ENCODE assay signal across 22 mouse cellular contexts in the genomic region with DNA sequence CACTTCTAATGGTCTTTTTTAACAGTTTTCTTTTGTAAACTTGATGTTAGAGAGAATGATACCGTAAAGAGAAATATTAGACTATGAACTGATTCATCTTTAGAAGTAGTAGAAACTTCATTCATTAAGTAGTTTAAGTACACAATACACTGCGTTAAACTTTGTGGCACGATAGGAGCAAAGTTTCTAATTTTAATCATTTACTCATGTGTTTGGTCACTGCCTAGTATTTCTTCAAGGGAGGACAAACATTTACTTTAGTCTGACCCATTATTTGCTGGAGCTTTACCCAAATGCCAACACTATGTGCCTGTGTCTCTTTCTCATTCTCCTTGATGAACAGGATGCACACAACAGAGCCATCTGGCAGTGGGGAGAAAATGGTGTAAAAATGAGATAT.
DNase-seq lines count a peak whose midpoint lies in the region; ATAC-seq and TF ChIP-seq lines count a peak whose summit lies in the region.
"Had no signal": no experiment of that assay in that cellular context is flagged by ENCODE, and none has a peak within 500 bp of the region (broad histone marks: within the 10 kb centered on the region; RNA-seq: fewer than 3 reads in every experiment).

No protein-coding gene starts in this region.

- no peaks in the 10 kb centered on the region for H3K27me3 ChIP-seq in liver, adult 2 months (ENCODE audit: control insufficient read depth, insufficient read depth, low read length)
- no peaks in the 10 kb centered on the region for H3K27me3 ChIP-seq in liver, embryonic 11.5 days (replicated peaks; ENCODE audit: control insufficient read depth, insufficient read depth, low read length)
- no peaks in the 10 kb centered on the region for H3K27me3 ChIP-seq in liver, embryonic 15.5 days
- H3K27me3 ChIP-seq in liver, embryonic 16.5 days (ENCODE audit: control insufficient read depth, insufficient read depth, low read depth, low read length), result no peaks in the 10 kb centered on the region
- no peaks in the 10 kb centered on the region for H3K27me3 ChIP-seq in liver, embryonic 12.5 days (replicated peaks)
- H3K27me3 ChIP-seq in liver, postnatal 0 days (ENCODE audit: insufficient read depth, low read length), result no peaks in the 10 kb centered on the region
- H3K27me3 ChIP-seq: CH12.LX had no signal

- no peak for TF ChIP-seq POLR2A in liver, adult 2 months (IDR thresholded peaks at IDR 0.05; ENCODE audit: extremely low read depth, insufficient read depth, low read length)

- no peak overlapping the region for H3K4me2 ChIP-seq in liver, embryonic 11.5 days
- H3K4me2 ChIP-seq in liver, embryonic 15.5 days, result no peak overlapping the region
- no peak overlapping the region for H3K4me2 ChIP-seq in liver, embryonic 16.5 days (ENCODE audit: low read depth, low read length)
- H3K4me2 ChIP-seq in liver, embryonic 12.5 days, result no peak overlapping the region
- H3K4me2 ChIP-seq in liver, postnatal 0 days (ENCODE audit: low read depth, low read length), result no peak overlapping the region

- ATAC-seq in liver, embryonic 11.5 days (replicated peaks; ENCODE audit: low FRiP score), result no peak
- ATAC-seq in liver, embryonic 15.5 days (ENCODE audit: insufficient read depth), result peak; percentile 49
- ATAC-seq in liver, embryonic 16.5 days (ENCODE audit: low read depth), result peak; percentile 70
- no peak for ATAC-seq in liver, embryonic 12.5 days
- peak; percentile 86 for ATAC-seq in liver, postnatal 0 days
- ATAC-seq: activated CD4-positive, CD25-positive, alpha-beta regulatory T cell, adult 4 months; CD4-positive, CD25-positive, alpha-beta regulatory T cell, adult 4 months; Patski had no signal

- TF ChIP-seq EP300 in liver, postnatal 0 days (IDR thresholded peaks at IDR 0.05; ENCODE audit: low read depth), result no peak

- no peaks in the 10 kb centered on the region for H3K36me3 ChIP-seq in liver, adult 2 months (ENCODE audit: control insufficient read depth, insufficient read depth, low read length)
- no peaks in the 10 kb centered on the region for H3K36me3 ChIP-seq in liver, embryonic 11.5 days (ENCODE audit: control insufficient read depth, insufficient read depth, low read length)
- H3K36me3 ChIP-seq in liver, embryonic 15.5 days (replicated peaks), result no peaks in the 10 kb centered on the region
- no peaks in the 10 kb centered on the region for H3K36me3 ChIP-seq in liver, embryonic 16.5 days (ENCODE audit: control insufficient read depth, insufficient read depth)
- no peaks in the 10 kb centered on the region for H3K36me3 ChIP-seq in liver, embryonic 12.5 days
- no peaks in the 10 kb centered on the region for H3K36me3 ChIP-seq in liver, postnatal 0 days (replicated peaks; ENCODE audit: insufficient read depth, low read length)
- H3K36me3 ChIP-seq: G1E had no signal

- H3K4me3 ChIP-seq in liver, adult 2 months (ENCODE audit: insufficient read depth, low read depth, low read length), result no peak overlapping the region
- no peak overlapping the region for H3K4me3 ChIP-seq in liver, embryonic 11.5 days (ENCODE audit: low read depth, low read length)
- no peak overlapping the region for H3K4me3 ChIP-seq in liver, embryonic 15.5 days (replicated peaks)
- no peak overlapping the region for H3K4me3 ChIP-seq in liver, embryonic 16.5 days (ENCODE audit: low read depth, low read length)
- no peak overlapping the region for H3K4me3 ChIP-seq in liver, embryonic 12.5 days
- H3K4me3 ChIP-seq in liver, postnatal 0 days (ENCODE audit: low read depth, low read length), result no peak overlapping the region

- peaks cover 3% of the 10 kb centered on the region; the same call in 1 of the 2 replicates for H3K4me1 ChIP-seq in liver, adult 2 months (ENCODE audit: control insufficient read depth, insufficient read depth, low read length)
- no peaks in the 10 kb centered on the region for H3K4me1 ChIP-seq in liver, embryonic 11.5 days (replicated peaks; ENCODE audit: control insufficient read depth, insufficient read depth, low read length)
- no peaks in the 10 kb centered on the region for H3K4me1 ChIP-seq in liver, embryonic 15.5 days (replicated peaks)
- H3K4me1 ChIP-seq in liver, embryonic 16.5 days (ENCODE audit: control insufficient read depth, low read depth, low read length), result no peaks in the 10 kb centered on the region
- no peaks in the 10 kb centered on the region for H3K4me1 ChIP-seq in liver, embryonic 12.5 days
- H3K4me1 ChIP-seq in liver, postnatal 0 days (ENCODE audit: insufficient read depth), result no peaks in the 10 kb centered on the region

- TF ChIP-seq CTCF in liver, adult 2 months (IDR thresholded peaks at IDR 0.05; ENCODE audit: low read depth, low read length), result no peak
- no peak for TF ChIP-seq CTCF in liver, postnatal 0 days (IDR thresholded peaks at IDR 0.05; ENCODE audit: low read depth)

- 20% methylated on average over 3 of the region's 3 CpGs for WGBS in liver, adult 2 months
- WGBS in liver, embryonic 11.5 days, result 69% methylated on average over 3 of the region's 3 CpGs
- 57% methylated on average over 3 of the region's 3 CpGs for whole genome bisulfite sequencing in liver, embryonic 15.5 days (ENCODE audit: insufficient replicate concordance)
- 58% methylated on average over 3 of the region's 3 CpGs for WGBS in liver, embryonic 16.5 days (ENCODE audit: insufficient replicate concordance)
- WGBS in liver, embryonic 12.5 days (ENCODE audit: insufficient replicate concordance), result 53% methylated on average over 3 of the region's 3 CpGs
- WGBS in liver, postnatal 0 days (ENCODE audit: insufficient replicate concordance), result 53% methylated on average over 3 of the region's 3 CpGs

- intact Hi-C loops in left cerebral cortex, postnatal 14 days (cut with DNase I), result no loop called here

- no peaks in the 10 kb centered on the region for H3K9me3 ChIP-seq in liver, embryonic 11.5 days (ENCODE audit: control insufficient read depth, low read length)
- no peaks in the 10 kb centered on the region for H3K9me3 ChIP-seq in liver, embryonic 15.5 days (replicated peaks)
- H3K9me3 ChIP-seq in liver, embryonic 16.5 days (replicated peaks; ENCODE audit: control insufficient read depth, low read length), result no peaks in the 10 kb centered on the region
- no peaks in the 10 kb centered on the region for H3K9me3 ChIP-seq in liver, embryonic 12.5 days (replicated peaks)
- H3K9me3 ChIP-seq in liver, postnatal 0 days (ENCODE audit: low read length), result no peaks in the 10 kb centered on the region
- H3K9me3 ChIP-seq: G1E had no signal

- H3K9ac ChIP-seq in liver, adult 2 months (ENCODE audit: low read depth, low read length), result no peak overlapping the region
- H3K9ac ChIP-seq in liver, embryonic 11.5 days (ENCODE audit: low read depth, low read length), result no peak overlapping the region
- no peak overlapping the region for H3K9ac ChIP-seq in liver, embryonic 15.5 days
- H3K9ac ChIP-seq in liver, embryonic 16.5 days (ENCODE audit: low read depth, low read length), result no peak overlapping the region
- H3K9ac ChIP-seq in liver, embryonic 12.5 days, result no peak overlapping the region
- no peak overlapping the region for H3K9ac ChIP-seq in liver, postnatal 0 days (replicated peaks)

- DNase-seq in liver, adult 2 months (ENCODE audit: extremely low read depth, low read depth, low spot score), result peak; percentile 86
- DNase-seq in liver, embryonic 11.5 days (ENCODE audit: low spot score), result no peak
- DNase-seq in liver, result no peak
- DNase-seq in liver, postnatal 0 days, result no peak
- DNase-seq in left cerebral cortex, postnatal 14 days (ENCODE audit: low spot score in 2 of 2), result no peak
- DNase-seq: adrenal gland, adult 2 months; adrenal gland, adult 8-10 months; adrenal gland, postnatal 10 days; adrenal gland, postnatal 14 days; adrenal gland, postnatal 25 days; adrenal gland, postnatal 36 days; B cell, adult 2 months; cerebellum, adult 11 months; cerebellum, adult 11-12 months had no signal

- no peaks in the 10 kb centered on the region for H3K79me2 ChIP-seq in liver, adult 2 months (ENCODE audit: control insufficient read depth, insufficient read depth, low read length)

- no peak overlapping the region for H3K27ac ChIP-seq in liver, adult 2 months (replicated peaks; ENCODE audit: insufficient read depth, low read depth, low read length)
- no peak overlapping the region for H3K27ac ChIP-seq in liver, embryonic 11.5 days (ENCODE audit: low read depth, low read length)
- H3K27ac ChIP-seq in liver, embryonic 15.5 days (replicated peaks), result no peak overlapping the region
- H3K27ac ChIP-seq in liver, embryonic 16.5 days (ENCODE audit: low read length), result no peak overlapping the region
- H3K27ac ChIP-seq in liver, embryonic 12.5 days, result no peak overlapping the region
- H3K27ac ChIP-seq in liver, postnatal 0 days (ENCODE audit: low read depth), result no peak overlapping the region

Comparison
In these comparisons a context has a peak if more than half of its experiments do, and no peak if none do; other contexts are left out.
1. ATAC-seq: peak in liver, embryonic 15.5 days (single experiment), liver, embryonic 16.5 days (single experiment) and liver, postnatal 0 days (single experiment); none in liver, embryonic 11.5 days (single experiment) and liver, embryonic 12.5 days (single experiment).